Mouse (Mus musculus) small intestine, adult 2 months (tissue): ENCODE results near the gene Anapc2. TPM values are rescaled to one million over a fixed set of nuclear protein-coding genes. Genes with fewer than 3 reads are reported as not detected.

Experiments
- H3K27ac ChIP-seq: fragments of 200-500 bp; 2 replicates; pipeline ENCODE4 v1.5.1; 2012; ENCODE audit warnings: low read depth, low read length, control low read depth, inconsistent platforms; ENCODE audit not compliant: insufficient read depth
- H3K27me3 ChIP-seq: fragments of 200-500 bp; 2 replicates; pipeline ENCODE4 v1.6.1; 2012; ENCODE audit warnings: mild to moderate bottlenecking, moderate library complexity, low read length, inconsistent platforms; ENCODE audit not compliant: control insufficient read depth, insufficient read depth
- H3K36me3 ChIP-seq: fragments of 200-500 bp; 2 replicates; pipeline ENCODE4 v1.6.1; 2012; ENCODE audit warnings: mild to moderate bottlenecking, low read length, control low read depth, inconsistent platforms; ENCODE audit not compliant: control insufficient read depth, insufficient read depth
- H3K4me1 ChIP-seq: fragments of 200-500 bp; 2 replicates; pipeline ENCODE4 v1.6.1; 2012; ENCODE audit warnings: low read length, inconsistent platforms, mixed read lengths; ENCODE audit not compliant: control insufficient read depth, insufficient read depth, insufficient read length
- H3K4me3 ChIP-seq: fragments of 200-500 bp; 2 replicates; pipeline ENCODE4 v1.5.1; 2012; ENCODE audit warnings: low read depth, mild to moderate bottlenecking, control low read depth, inconsistent platforms, low read length, moderate library complexity
- CTCF ChIP-seq: fragments of 200-500 bp; IDR thresholded peaks from 2 replicates; pipeline ENCODE4 v1.5.1; 2012; ENCODE audit warnings: low read depth, mild to moderate bottlenecking, control low read depth, inconsistent platforms, low read length, moderate library complexity, mixed read lengths; ENCODE audit not compliant: insufficient replicate concordance, insufficient read length; ENCODE audit errors: extremely low read depth
- POLR2A ChIP-seq: fragments of 200-500 bp; IDR thresholded peaks from 2 replicates; pipeline ENCODE4 v1.6.1; 2012; ENCODE audit warnings: low read depth, mild to moderate bottlenecking, control low read depth, inconsistent platforms, low read length, moderate library complexity
- WGBS: fragments of 180-500 bp; shearing (Covaris S2); methylation state at CpG from one replicate; pipeline ENCODE4 v1.1.7; 2018; 5-methylcytosine and 5-hydroxymethylcytosine counted together
- polyA plus RNA-seq: library from polyadenylated mRNA; depleted of rRNA; stranded (reverse); fragments of >200 nt; gene quantifications from 2 replicates; pipeline ENCODE4 v1.2.3, GENCODE M21; 2012

Gene Anapc2
- polyA plus RNA-seq, 1 experiment, result 71.6 TPM

- TF ChIP-seq CTCF (no peak), POLR2A (no peak)
- Histone ChIP-seq H3K36me3 (no peaks in the 10 kb centered on the region), H3K4me3 (no peak overlapping the region), H3K27me3 (no peaks in the 10 kb centered on the region), H3K27ac (peak overlapping the region; percentile 86), H3K4me1 (peaks cover 35% of the 10 kb centered on the region)
- WGBS, result 27% methylated on average over 5 of the region's 5 CpGs
Observed at GRCm38 (mm10) chr2:25234551-25235220, 37.6 kb upstream of the Anapc2 start.

GRCm38 (mm10) chr2:25236614-25237013 lies 35.7 kb upstream of the Anapc2 start, which contains the start of gene Rnf224:
Rnf224 (minus strand) TSS chr2:25236787.
- H3K27ac ChIP-seq, result 0 out of 2 replicates have a peak within 1 kb of the TSS, but pooled peaks have one; percentile 53

GRCm38 (mm10) chr2:25237522-25237921 lies 34.8 kb upstream of the Anapc2 start:
- 21% methylated on average over 4 of the region's 4 CpGs for WGBS
- H3K27me3 ChIP-seq, result no peaks in the 10 kb centered on the region; the same call in 1 of the 2 replicates
- peak overlapping the region; percentile 10; the same call in 1 of the 2 replicates for H3K27ac ChIP-seq
- peaks cover 47% of the 10 kb centered on the region for H3K4me1 ChIP-seq
- TF ChIP-seq POLR2A (no peak), CTCF (no peak)
- H3K4me3 ChIP-seq, result no peak overlapping the region
- no peaks in the 10 kb centered on the region for H3K36me3 ChIP-seq

More at GRCm38 (mm10) chr2:25236614-25237013, 35.7 kb upstream of the Anapc2 start, which contains the start of gene Rnf224:
- no peaks in the 10 kb centered on the region for H3K27me3 ChIP-seq
- TF ChIP-seq CTCF, result no peak
- TF ChIP-seq POLR2A, result no peak
- H3K4me1 ChIP-seq, result peaks cover 47% of the 10 kb centered on the region
- no peak within 1 kb of the TSS for H3K4me3 ChIP-seq
- WGBS, result 66% methylated on average over 8 of the region's 8 CpGs
- no peaks in the 10 kb centered on the region for H3K36me3 ChIP-seq

- no peak overlapping the region for H3K4me3 ChIP-seq
- TF ChIP-seq CTCF, result no peak
- TF ChIP-seq POLR2A, result no peak
- no peaks in the 10 kb centered on the region for H3K36me3 ChIP-seq
- H3K27ac ChIP-seq, result no peak overlapping the region; the same call in 1 of the 2 replicates
- no peaks in the 10 kb centered on the region; the same call in 1 of the 2 replicates for H3K27me3 ChIP-seq
- peaks cover 50% of the 10 kb centered on the region for H3K4me1 ChIP-seq
Observed at GRCm38 (mm10) chr2:25238106-25238505, 34.2 kb upstream of the Anapc2 start.

- no peak overlapping the region for H3K4me3 ChIP-seq
- H3K27ac ChIP-seq, result no peak overlapping the region
- H3K4me1 ChIP-seq, result peaks cover 37% of the 10 kb centered on the region
- no peaks in the 10 kb centered on the region; the same call in 1 of the 2 replicates for H3K27me3 ChIP-seq
- H3K36me3 ChIP-seq, result no peaks in the 10 kb centered on the region
- TF ChIP-seq CTCF, result no peak
- WGBS, result 81% methylated on average over 3 of the region's 3 CpGs
Observed at GRCm38 (mm10) chr2:25239766-25240165, 32.5 kb upstream of the Anapc2 start.

- Histone ChIP-seq H3K36me3 (no peaks in the 10 kb centered on the region; the same call in 1 of the 2 replicates), H3K4me3 (no peak overlapping the region), H3K27ac (0 out of 2 replicates have a peak overlapping the region, but pooled peaks have one; percentile 31), H3K4me1 (peaks cover 33% of the 10 kb centered on the region), H3K27me3 (no peaks in the 10 kb centered on the region; the same call in 1 of the 2 replicates)
- 68% methylated on average over 8 of the region's 8 CpGs for WGBS
- TF ChIP-seq CTCF, result no peak
- TF ChIP-seq POLR2A, result no peak
Observed at GRCm38 (mm10) chr2:25240310-25240709, 32.0 kb upstream of the Anapc2 start.

- 2% methylated on average over 29 of the region's 29 CpGs for WGBS
- H3K36me3 ChIP-seq, result no peaks in the 10 kb centered on the region; the same call in 1 of the 2 replicates
- TF ChIP-seq CTCF (no peak), POLR2A (peak; percentile 35; the same call in 1 of the 2 replicates)
- peak overlapping the region; percentile 70 for H3K4me3 ChIP-seq
- peaks cover 30% of the 10 kb centered on the region for H3K4me1 ChIP-seq
- H3K27ac ChIP-seq, result peak overlapping the region; percentile 31; the same call in 1 of the 2 replicates
- no peaks in the 10 kb centered on the region; the same call in 1 of the 2 replicates for H3K27me3 ChIP-seq
Observed at GRCm38 (mm10) chr2:25240723-25241437, 31.4 kb upstream of the Anapc2 start.
